In the genomic region with DNA sequence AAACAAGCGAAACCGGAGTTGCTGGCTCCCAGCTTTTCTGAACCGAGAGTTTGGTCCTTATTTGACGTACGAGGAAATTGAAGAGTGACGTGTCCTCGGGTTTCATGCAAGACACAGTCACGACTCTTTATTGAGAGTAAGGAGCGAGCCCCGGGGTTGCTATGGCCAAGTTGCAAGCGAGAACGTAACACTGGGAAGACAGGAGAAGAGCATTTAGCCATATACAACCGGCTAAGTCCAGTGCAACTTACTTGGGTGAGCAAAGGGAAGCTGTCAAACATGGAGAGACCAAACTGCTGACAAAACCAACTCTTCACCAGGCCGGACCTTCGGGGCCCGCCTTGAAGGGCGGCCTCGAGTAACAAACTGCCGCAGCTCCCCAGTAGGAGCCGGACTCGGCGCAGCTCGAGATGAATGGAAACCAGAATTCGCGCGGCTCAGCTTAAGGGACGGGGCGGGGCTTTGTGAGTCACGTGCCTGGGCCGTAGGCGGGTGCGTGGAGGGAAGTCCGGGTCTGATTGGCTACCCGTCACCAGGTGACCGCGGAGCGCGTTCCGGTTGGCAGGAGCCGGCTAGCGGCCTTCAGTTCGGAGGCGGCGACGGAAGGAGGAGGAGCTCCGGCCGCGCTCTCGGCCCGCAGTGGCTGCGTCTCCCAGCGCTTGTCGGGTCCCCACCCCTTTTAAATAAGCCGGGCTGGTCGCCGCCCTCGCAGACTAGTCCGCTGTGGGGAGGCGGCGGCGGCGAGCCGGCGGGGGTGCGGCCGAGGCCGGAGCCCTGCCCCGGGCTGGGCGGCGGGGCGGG, we compare ENCODE assay signal across 8 mouse cellular contexts. TPM values are rescaled to one million over a fixed set of nuclear protein-coding genes. Genes with fewer than 3 reads are reported as not detected.
A peak's percentile ranks its signal among the peaks of the same experiment; 100 is the strongest.
DNase-seq lines count a peak whose midpoint lies in the region; ATAC-seq and TF ChIP-seq lines count a peak whose summit lies in the region.

A gene (plus strand): TSS at position 243 of the 801 bp plus-strand sequence.

- under 1% methylated on average over 71 of the region's 71 CpGs for WGBS in forebrain, embryonic 10.5 days
- WGBS in heart, embryonic 15.5 days, result under 1% methylated on average over 69 of the region's 71 CpGs
- WGBS in liver, embryonic 14.5 days (ENCODE audit: insufficient replicate concordance), result under 1% methylated on average over 70 of the region's 71 CpGs
- WGBS in neural tube, embryonic 11.5 days, result under 1% methylated on average over 57 of the region's 71 CpGs
- under 1% methylated on average over 54 of the region's 71 CpGs for WGBS in stomach, postnatal 0 days

- H3K27ac ChIP-seq in forebrain, embryonic 10.5 days, result peak within 1 kb of the TSS; percentile 92
- H3K27ac ChIP-seq in heart, embryonic 15.5 days, result peak within 1 kb of the TSS; percentile 85
- H3K27ac ChIP-seq in liver, embryonic 14.5 days, result peak within 1 kb of the TSS; percentile 73
- peak within 1 kb of the TSS; percentile 80 for H3K27ac ChIP-seq in neural tube, embryonic 11.5 days (ENCODE audit: low read depth, low read length)
- peak within 1 kb of the TSS; percentile 86 for H3K27ac ChIP-seq in stomach, postnatal 0 days (replicated peaks)

- H3K9ac ChIP-seq in heart, embryonic 15.5 days, result peak within 1 kb of the TSS; percentile 91
- peak within 1 kb of the TSS; percentile 84 for H3K9ac ChIP-seq in liver, embryonic 14.5 days (replicated peaks)
- peak within 1 kb of the TSS; percentile 84 for H3K9ac ChIP-seq in neural tube, embryonic 11.5 days (ENCODE audit: low read length)
- peak within 1 kb of the TSS; percentile 87 for H3K9ac ChIP-seq in stomach, postnatal 0 days (ENCODE audit: low read length)

- H3K4me2 ChIP-seq in heart, embryonic 15.5 days, result peak within 1 kb of the TSS; percentile 90
- H3K4me2 ChIP-seq in liver, embryonic 14.5 days (ENCODE audit: low read depth), result peak within 1 kb of the TSS; percentile 91
- peak within 1 kb of the TSS; percentile 90 for H3K4me2 ChIP-seq in neural tube, embryonic 11.5 days (ENCODE audit: low read depth)
- H3K4me2 ChIP-seq in stomach, postnatal 0 days (replicated peaks; ENCODE audit: low read depth), result peak within 1 kb of the TSS; percentile 80

- TF ChIP-seq EP300 in liver, embryonic 14.5 days (IDR thresholded peaks at IDR 0.05; ENCODE audit: low read depth), result no peak
- no peak for TF ChIP-seq EP300 in stomach, postnatal 0 days (optimal IDR thresholded peaks at IDR 0.05)

- no peaks in the 10 kb centered on the region for H3K27me3 ChIP-seq in forebrain, embryonic 10.5 days (ENCODE audit: poor library complexity, severe bottlenecking)
- no peaks in the 10 kb centered on the region for H3K27me3 ChIP-seq in heart, embryonic 15.5 days
- no peaks in the 10 kb centered on the region for H3K27me3 ChIP-seq in liver, embryonic 14.5 days (ENCODE audit: control insufficient read depth, insufficient read depth, low read length)
- H3K27me3 ChIP-seq in neural tube, embryonic 11.5 days (ENCODE audit: control insufficient read depth, insufficient read depth, low read length), result no peaks in the 10 kb centered on the region
- no peaks in the 10 kb centered on the region for H3K27me3 ChIP-seq in stomach, postnatal 0 days (ENCODE audit: control insufficient read depth, insufficient read depth, low read length)

- 0 out of 2 replicates have a peak, but pooled peaks cover 3% of the 10 kb centered on the region for H3K36me3 ChIP-seq in forebrain, embryonic 10.5 days (replicated peaks)
- no peaks in the 10 kb centered on the region for H3K36me3 ChIP-seq in heart, embryonic 15.5 days
- no peaks in the 10 kb centered on the region for H3K36me3 ChIP-seq in liver, embryonic 14.5 days (replicated peaks; ENCODE audit: control insufficient read depth, insufficient read depth, low read depth)
- H3K36me3 ChIP-seq in neural tube, embryonic 11.5 days (ENCODE audit: control insufficient read depth, insufficient read depth, low read length), result no peaks in the 10 kb centered on the region
- no peaks in the 10 kb centered on the region for H3K36me3 ChIP-seq in stomach, postnatal 0 days (ENCODE audit: control insufficient read depth, insufficient read depth, low read length)

- peak; percentile 98 to 99 for DNase-seq in CD8-positive naive resting alpha-beta T cell, adult 2 months (ENCODE audit: low read depth in 2 of 2, low spot score in 2 of 2)
- DNase-seq in c-Kit-positive CD71-negative TER-119-negative erythroid progenitor cells, embryonic 14.5 days (ENCODE audit: low read depth), result peak; percentile 91
- peak; percentile 99 for DNase-seq in forebrain, embryonic 10.5 days (ENCODE audit: extremely low spot score, low spot score)
- peak; percentile 98 to 100 for DNase-seq in kidney, postnatal 25 days
- peak; percentile 97 to 98 (median 98) for DNase-seq in liver, embryonic 14.5 days (ENCODE audit: low read depth in 3 of 3, low spot score in 3 of 3)
- peak; percentile 99 for DNase-seq in neural tube, embryonic 11.5 days (ENCODE audit: low spot score)
- peak; percentile 99 for DNase-seq in stomach, postnatal 0 days (ENCODE audit: low spot score)

- peak; percentile 24; the same call in 1 of the 2 replicates for TF ChIP-seq CTCF in liver, embryonic 14.5 days (IDR thresholded peaks at IDR 0.05; ENCODE audit: low read depth)
- no peak for TF ChIP-seq CTCF in stomach, postnatal 0 days (IDR thresholded peaks at IDR 0.05; ENCODE audit: low read depth)

- H3K4me3 ChIP-seq in forebrain, embryonic 10.5 days, result peak within 1 kb of the TSS; percentile 87
- H3K4me3 ChIP-seq in heart, embryonic 15.5 days, result peak within 1 kb of the TSS; percentile 97
- peak within 1 kb of the TSS; percentile 80 to 85 for H3K4me3 ChIP-seq in liver, embryonic 14.5 days (ENCODE audit: insufficient read depth in 1 of 2, low read depth in 2 of 2, low read length in 2 of 2)
- peak within 1 kb of the TSS; percentile 90 for H3K4me3 ChIP-seq in neural tube, embryonic 11.5 days (ENCODE audit: low read depth, low read length)
- peak within 1 kb of the TSS; percentile 89 for H3K4me3 ChIP-seq in stomach, postnatal 0 days (ENCODE audit: low read depth, low read length)

- ATAC-seq in heart, embryonic 15.5 days (replicated peaks; ENCODE audit: insufficient number of reproducible peaks, insufficient read depth, low FRiP score, low read depth), result peak; percentile 98
- peak; percentile 97 for ATAC-seq in liver, embryonic 14.5 days (ENCODE audit: insufficient read depth)
- ATAC-seq in neural tube, embryonic 11.5 days (ENCODE audit: insufficient read depth, low FRiP score, low TSS enrichment), result peak; percentile 98
- peak; percentile 99 for ATAC-seq in stomach, postnatal 0 days (ENCODE audit: low FRiP score, low TSS enrichment)

- peaks cover 32% of the 10 kb centered on the region for H3K4me1 ChIP-seq in forebrain, embryonic 10.5 days
- peaks cover 23% of the 10 kb centered on the region for H3K4me1 ChIP-seq in heart, embryonic 15.5 days (replicated peaks)
- H3K4me1 ChIP-seq in liver, embryonic 14.5 days (replicated peaks; ENCODE audit: control insufficient read depth in 2 of 2, insufficient read depth in 2 of 2, low read length in 1 of 2), result peaks cover 8 to 9% of the 10 kb centered on the region in 2 experiments; a peak in 3 of 4 replicates
- H3K4me1 ChIP-seq in neural tube, embryonic 11.5 days (ENCODE audit: control insufficient read depth, insufficient read depth, low read length), result peaks cover 5% of the 10 kb centered on the region
- H3K4me1 ChIP-seq in stomach, postnatal 0 days (replicated peaks; ENCODE audit: control insufficient read depth, insufficient read depth), result no peaks in the 10 kb centered on the region; the same call in 1 of the 2 replicates

- H3K9me3 ChIP-seq in forebrain, embryonic 10.5 days, result no peaks in the 10 kb centered on the region
- H3K9me3 ChIP-seq in heart, embryonic 15.5 days (replicated peaks), result no peaks in the 10 kb centered on the region
- H3K9me3 ChIP-seq in liver, embryonic 14.5 days (ENCODE audit: control insufficient read depth, low read length), result no peaks in the 10 kb centered on the region
- H3K9me3 ChIP-seq in neural tube, embryonic 11.5 days (ENCODE audit: control insufficient read depth, low read length), result no peaks in the 10 kb centered on the region
- H3K9me3 ChIP-seq in stomach, postnatal 0 days (ENCODE audit: control insufficient read depth, low read length), result no peaks in the 10 kb centered on the region

RNA-seq across cellular contexts. Expression of the gene that starts here (rescaled TPM):
- 7.0 and 7.1 TPM in 2 replicates for polyA plus RNA-seq in forebrain, embryonic 10.5 days (2016; fragmentation: Nextera tagmentation; extraction: Ambion mirVana)
- 3.3 and 3.4 TPM in 2 replicates for polyA plus RNA-seq in heart, embryonic 15.5 days (2015; fragmentation: Nextera tagmentation; extraction: Ambion mirVana)
- polyA plus RNA-seq in liver, embryonic 14.5 days (2012; rRNA removed), result 3.7 and 4.2 TPM in 2 replicates
- 0.90 and 1.4 TPM in 2 replicates for polyA plus RNA-seq in liver, embryonic 14.5 days (2014; fragmentation: Nextera tagmentation; extraction: Ambion mirVana)
- 11.2 and 11.6 TPM in 2 replicates for polyA plus RNA-seq in neural tube, embryonic 11.5 days (2014; fragmentation: Nextera tagmentation; extraction: Ambion mirVana)
- 3.9 and 4.0 TPM in 2 replicates for polyA plus RNA-seq in stomach, postnatal 0 days (2015; fragmentation: Nextera tagmentation; extraction: Ambion mirVana)

Comparison
In these comparisons a context has a peak if more than half of its experiments do, and no peak if none do; other contexts are left out.
1. Peak in every context shown above with its lines: DNase-seq, ATAC-seq, H3K4me3 ChIP-seq and H3K27ac ChIP-seq.